Mouse (Mus musculus): ENCODE measurements around the gene Ctdspl. TPM values are rescaled to one million over a fixed set of nuclear protein-coding genes. Genes with fewer than 3 reads are reported as not detected.

Ctdspl gene
- polyA plus RNA-seq, 1 experiment from 2014 or later: 2.4 TPM

DNA sequence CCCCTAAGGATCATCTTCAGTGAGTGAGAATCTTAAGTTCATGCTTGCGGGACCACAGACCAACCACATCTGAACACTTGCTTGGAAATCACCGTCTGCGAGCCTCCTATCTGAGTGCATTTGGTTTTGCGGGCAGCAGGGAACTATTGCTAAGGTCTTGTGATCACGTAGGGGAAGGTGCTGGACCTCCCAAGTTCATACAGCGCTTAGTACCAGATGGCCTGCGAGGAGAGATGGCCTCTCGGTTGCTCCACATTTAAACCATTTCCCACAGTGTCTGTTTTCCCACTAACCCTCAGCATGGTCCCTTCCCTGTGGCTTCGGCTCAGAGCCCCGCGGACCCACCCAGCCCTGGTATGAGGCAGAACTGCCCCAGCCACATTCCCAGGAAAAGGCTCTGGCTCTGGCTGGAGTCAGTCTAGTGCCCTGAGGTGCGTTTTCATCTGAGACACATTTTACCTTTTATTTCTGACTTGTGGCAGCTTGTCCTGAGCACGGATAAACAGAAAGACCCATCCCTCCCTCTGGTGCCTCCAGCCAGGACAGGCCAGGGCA lies 84.0 kb downstream of the Ctdspl start:
- 79% methylated on average over 13 of the region's 13 CpGs for WGBS (ENCODE audit: insufficient replicate concordance)
- H3K4me2 ChIP-seq (ENCODE audit: low read depth, low read length): no peak overlapping the region
- H3K4me1 ChIP-seq (ENCODE audit: insufficient read depth): 0 out of 2 replicates have a peak, but pooled peaks cover 2% of the 10 kb centered on the region
- H3K36me3 ChIP-seq (replicated peaks; ENCODE audit: insufficient read depth, low read length): peaks cover 29% of the 10 kb centered on the region
- DNase-seq: no peak
- no peak overlapping the region for H3K9ac ChIP-seq (replicated peaks)
- H3K4me3 ChIP-seq (ENCODE audit: low read depth, low read length): no peak overlapping the region
- no peaks in the 10 kb centered on the region for H3K9me3 ChIP-seq (ENCODE audit: low read length)
- H3K27me3 ChIP-seq (ENCODE audit: insufficient read depth, low read length): no peaks in the 10 kb centered on the region
- ATAC-seq: no peak
- H3K27ac ChIP-seq (ENCODE audit: low read depth): no peak overlapping the region
- no peak for TF ChIP-seq EP300 (IDR thresholded peaks at IDR 0.05; ENCODE audit: low read depth)

DNA sequence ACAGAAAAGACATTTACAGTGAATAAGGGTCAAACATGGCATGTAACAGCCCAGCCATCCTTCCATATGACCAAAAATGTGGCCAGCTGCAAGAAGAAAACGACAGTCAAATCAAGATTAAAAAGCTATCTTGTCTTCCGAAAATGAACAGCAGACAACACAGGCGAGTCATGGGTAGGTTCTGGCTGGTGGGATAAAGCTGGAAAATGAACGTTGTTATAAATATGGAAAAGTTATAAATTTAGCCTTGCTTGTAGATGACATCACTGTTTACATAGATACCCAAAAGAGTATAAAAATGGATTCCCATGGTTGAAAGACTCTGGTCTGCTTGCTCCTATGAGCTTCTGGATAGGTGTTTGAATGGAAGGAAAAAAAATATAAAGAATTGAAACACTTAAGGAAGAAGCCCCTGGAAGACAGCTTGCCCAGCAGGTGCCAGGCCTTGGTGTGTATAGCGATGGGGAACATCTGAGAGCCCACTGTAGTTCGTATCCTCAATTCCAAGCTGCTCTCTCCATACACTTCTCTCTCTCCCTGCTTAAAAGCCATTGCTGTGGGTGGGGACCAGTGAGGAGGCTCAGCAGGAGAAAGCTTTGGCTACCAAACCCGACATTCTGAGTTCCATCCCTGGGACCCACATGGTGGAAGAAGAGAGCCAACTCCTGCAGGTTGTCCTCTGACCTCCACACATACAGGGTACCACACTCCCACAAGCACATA lies 90.7 kb downstream of the Ctdspl start:
- Histone ChIP-seq H3K4me2 (ENCODE audit: low read depth, low read length) (no peak overlapping the region), H3K27me3 (ENCODE audit: insufficient read depth, low read length) (no peaks in the 10 kb centered on the region), H3K9me3 (ENCODE audit: low read length) (no peaks in the 10 kb centered on the region), H3K27ac (ENCODE audit: low read depth) (no peak overlapping the region), H3K9ac (replicated peaks) (no peak overlapping the region), H3K4me3 (ENCODE audit: low read depth, low read length) (no peak overlapping the region), H3K36me3 (replicated peaks; ENCODE audit: insufficient read depth, low read length) (peaks cover 30% of the 10 kb centered on the region), H3K4me1 (ENCODE audit: insufficient read depth) (no peaks in the 10 kb centered on the region)
- ATAC-seq (no peak), DNase-seq (no peak)
- no peak for TF ChIP-seq EP300 (IDR thresholded peaks at IDR 0.05; ENCODE audit: low read depth)
- TF ChIP-seq CTCF (IDR thresholded peaks at IDR 0.05; ENCODE audit: low read depth): no peak
- 82% methylated on average over 7 of the region's 7 CpGs for WGBS (ENCODE audit: insufficient replicate concordance)

DNA sequence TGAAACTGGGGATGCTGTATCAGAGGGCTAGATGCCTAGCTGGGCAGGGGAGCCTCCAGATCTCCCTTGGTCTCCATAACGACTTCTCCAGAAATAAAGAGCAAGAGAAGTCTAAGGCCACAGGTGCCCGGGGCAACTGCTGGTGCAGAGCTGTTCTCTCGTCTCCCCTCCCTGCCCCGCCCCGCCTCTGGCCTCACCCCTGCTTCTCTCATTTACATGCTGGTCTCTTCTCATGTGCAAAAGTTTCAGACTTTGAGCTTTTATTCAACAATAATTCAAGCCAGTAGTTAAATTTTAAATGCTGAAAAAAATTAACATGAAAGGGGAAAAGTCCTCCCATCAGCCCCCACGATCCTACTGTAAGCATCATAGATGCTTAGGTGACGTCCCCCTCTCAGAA lies 95.5 kb downstream of the Ctdspl start:
- no peak for DNase-seq
- Histone ChIP-seq H3K27me3 (ENCODE audit: insufficient read depth, low read length) (no peaks in the 10 kb centered on the region), H3K4me1 (ENCODE audit: insufficient read depth) (no peaks in the 10 kb centered on the region), H3K27ac (ENCODE audit: low read depth) (no peak overlapping the region), H3K4me2 (ENCODE audit: low read depth, low read length) (no peak overlapping the region), H3K36me3 (replicated peaks; ENCODE audit: insufficient read depth, low read length) (peaks cover 4% of the 10 kb centered on the region; the same call in 1 of the 2 replicates), H3K4me3 (ENCODE audit: low read depth, low read length) (no peak overlapping the region), H3K9me3 (ENCODE audit: low read length) (no peaks in the 10 kb centered on the region), H3K9ac (replicated peaks) (no peak overlapping the region)
- no peak for ATAC-seq
- WGBS (ENCODE audit: insufficient replicate concordance): 71% methylated on average over 7 of the region's 7 CpGs
- TF ChIP-seq EP300 (IDR thresholded peaks at IDR 0.05; ENCODE audit: low read depth) (no peak), CTCF (IDR thresholded peaks at IDR 0.05; ENCODE audit: low read depth) (no peak)

DNA sequence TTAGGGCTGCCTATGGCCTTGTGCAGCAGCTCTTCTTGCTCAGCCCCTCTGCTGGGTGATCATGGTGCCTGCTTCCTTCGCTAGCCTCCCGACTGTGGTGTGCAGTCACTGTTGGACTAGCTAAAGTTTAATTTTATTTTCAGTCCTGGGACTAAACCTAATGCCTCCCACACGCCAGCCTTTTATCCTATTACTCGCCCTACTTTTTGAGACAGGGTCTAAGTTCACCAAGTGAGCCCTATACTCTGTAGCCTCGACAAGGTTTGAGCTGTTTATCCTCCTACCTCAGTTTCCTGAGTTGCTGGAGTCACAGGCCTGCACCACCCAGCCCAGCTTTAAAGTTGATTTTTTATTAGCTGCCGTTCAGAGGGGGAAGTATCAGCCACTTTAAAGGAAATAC lies 99.0 kb downstream of the Ctdspl start:
- TF ChIP-seq CTCF (IDR thresholded peaks at IDR 0.05; ENCODE audit: low read depth) (no peak), EP300 (IDR thresholded peaks at IDR 0.05; ENCODE audit: low read depth) (no peak)
- Histone ChIP-seq H3K4me1 (ENCODE audit: insufficient read depth) (no peaks in the 10 kb centered on the region), H3K9me3 (ENCODE audit: low read length) (no peaks in the 10 kb centered on the region), H3K4me2 (ENCODE audit: low read depth, low read length) (no peak overlapping the region), H3K9ac (replicated peaks) (no peak overlapping the region), H3K36me3 (replicated peaks; ENCODE audit: insufficient read depth, low read length) (0 out of 2 replicates have a peak, but pooled peaks cover under 1% of the 10 kb centered on the region), H3K27ac (ENCODE audit: low read depth) (no peak overlapping the region), H3K4me3 (ENCODE audit: low read depth, low read length) (no peak overlapping the region), H3K27me3 (ENCODE audit: insufficient read depth, low read length) (no peaks in the 10 kb centered on the region)
- DNase-seq: no peak
- ATAC-seq: no peak
- 64% methylated on average over 6 of the region's 6 CpGs for WGBS (ENCODE audit: insufficient replicate concordance)

DNA sequence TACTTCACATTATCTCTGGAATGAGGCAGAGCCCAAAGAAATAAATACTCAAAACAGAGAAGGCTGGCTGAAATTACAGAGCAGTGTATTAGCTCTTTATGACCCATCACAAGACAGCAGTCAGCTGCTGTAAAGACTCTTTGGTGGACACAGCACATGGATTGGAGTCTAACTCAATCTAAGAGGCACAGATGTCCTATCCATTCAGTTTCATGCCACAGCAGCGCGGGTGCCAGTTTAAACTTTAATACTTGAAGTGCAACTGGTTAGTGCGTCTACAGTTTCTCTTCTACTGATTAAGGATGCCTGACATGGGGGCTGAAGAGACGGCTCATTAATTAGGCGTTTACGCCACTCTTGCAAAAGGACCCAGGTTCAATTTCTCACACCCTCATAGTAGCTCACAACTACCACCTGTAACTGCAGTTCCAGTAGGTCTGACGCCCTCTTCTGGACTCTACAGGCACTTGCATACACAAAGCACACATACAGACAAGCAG lies 99.6 kb downstream of the Ctdspl start:
- Histone ChIP-seq H3K4me3 (ENCODE audit: low read depth, low read length) (no peak overlapping the region), H3K36me3 (replicated peaks; ENCODE audit: insufficient read depth, low read length) (0 out of 2 replicates have a peak, but pooled peaks cover 6% of the 10 kb centered on the region), H3K9ac (replicated peaks) (no peak overlapping the region), H3K4me2 (ENCODE audit: low read depth, low read length) (no peak overlapping the region), H3K9me3 (ENCODE audit: low read length) (no peaks in the 10 kb centered on the region), H3K27me3 (ENCODE audit: insufficient read depth, low read length) (no peaks in the 10 kb centered on the region), H3K4me1 (ENCODE audit: insufficient read depth) (no peaks in the 10 kb centered on the region), H3K27ac (ENCODE audit: low read depth) (no peak overlapping the region)
- DNase-seq (no peak), ATAC-seq (no peak)
- 83% methylated on average over 7 of the region's 7 CpGs for WGBS (ENCODE audit: insufficient replicate concordance)
- TF ChIP-seq CTCF (IDR thresholded peaks at IDR 0.05; ENCODE audit: low read depth) (0 out of 2 replicates have a peak, but pooled peaks have one; percentile 5), EP300 (IDR thresholded peaks at IDR 0.05; ENCODE audit: low read depth) (no peak)

DNA sequence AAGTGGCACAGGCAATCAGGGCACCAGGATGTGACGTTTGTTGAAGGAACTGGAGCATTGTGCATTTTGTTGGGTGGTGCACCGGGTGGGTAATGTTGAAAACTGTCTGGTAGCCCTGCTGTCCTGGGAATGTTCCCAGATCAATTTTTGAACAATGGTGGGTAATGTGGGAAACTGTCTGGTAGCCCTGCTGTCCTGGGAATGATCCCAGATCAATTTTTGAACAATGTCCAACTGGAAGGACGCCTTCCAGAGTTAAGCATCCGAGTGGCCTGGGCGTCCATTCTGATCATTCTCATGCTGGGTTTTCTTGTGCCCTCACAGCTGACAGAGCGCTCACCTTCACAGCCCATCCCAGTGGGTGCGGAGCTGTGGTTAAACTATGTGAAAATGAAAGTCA lies 101.1 kb downstream of the Ctdspl start:
- no peak for TF ChIP-seq CTCF (IDR thresholded peaks at IDR 0.05; ENCODE audit: low read depth)
- Histone ChIP-seq H3K36me3 (replicated peaks; ENCODE audit: insufficient read depth, low read length) (peaks cover 14% of the 10 kb centered on the region; the same call in 1 of the 2 replicates), H3K27me3 (ENCODE audit: insufficient read depth, low read length) (no peaks in the 10 kb centered on the region), H3K9ac (replicated peaks) (no peak overlapping the region), H3K27ac (ENCODE audit: low read depth) (no peak overlapping the region), H3K4me2 (ENCODE audit: low read depth, low read length) (no peak overlapping the region), H3K4me1 (ENCODE audit: insufficient read depth) (no peaks in the 10 kb centered on the region), H3K9me3 (ENCODE audit: low read length) (no peaks in the 10 kb centered on the region), H3K4me3 (ENCODE audit: low read depth, low read length) (no peak overlapping the region)
- ATAC-seq (no peak), DNase-seq (no peak)
- WGBS (ENCODE audit: insufficient replicate concordance): 78% methylated on average over 7 of the region's 7 CpGs
